Mouse (Mus musculus): ENCODE measurements around the gene Ms4a5. TPM values are rescaled to one million over a fixed set of nuclear protein-coding genes. Genes with fewer than 3 reads are reported as not detected.
"Not testable (repeated sequence)": the region's sequence is repeated elsewhere in the genome, so short reads cannot be mapped to it uniquely, and the experiment has no call there.

Gene Ms4a5
- total and polyA plus RNA-seq, 2 experiments from 2014 or later: not detected

DNA sequence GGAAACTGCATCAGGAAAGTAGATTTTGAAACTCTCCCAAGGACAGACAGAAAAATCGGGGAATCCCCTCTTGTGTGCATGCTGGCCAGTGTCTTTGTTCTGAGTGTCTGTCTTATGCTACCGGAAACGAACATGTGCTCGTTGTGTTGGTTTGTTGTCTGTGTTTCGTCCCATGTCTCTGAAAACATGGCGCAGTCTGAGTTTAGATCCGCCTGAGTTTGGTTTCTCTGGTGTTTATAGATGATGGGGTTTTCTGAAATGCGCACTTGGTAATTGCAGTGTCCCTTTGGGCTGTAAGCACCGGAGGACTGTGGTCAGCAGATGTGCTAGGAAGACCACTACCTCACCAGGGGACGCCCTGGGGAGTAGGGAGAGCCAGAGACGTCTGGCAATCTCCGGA lies 9.3 kb upstream of the Ms4a5 start:
- Histone ChIP-seq H3K4me2 (ENCODE audit: low read depth) (peak overlapping the region; percentile 50), H3K4me1 (ENCODE audit: insufficient read depth) (no peaks in the 10 kb centered on the region), H3K27me3 (ENCODE audit: insufficient read depth, low read length) (no peaks in the 10 kb centered on the region), H3K9me3 (ENCODE audit: low read length) (no peaks in the 10 kb centered on the region), H3K27ac (ENCODE audit: low read depth, low read length) (no peak overlapping the region), H3K9ac (peak overlapping the region; percentile 33), H3K4me3 (ENCODE audit: low read depth, low read length) (peak overlapping the region; percentile 32), H3K36me3 (ENCODE audit: insufficient read depth) (no peaks in the 10 kb centered on the region)
- TF ChIP-seq CTCF (IDR thresholded peaks at IDR 0.05; ENCODE audit: low read depth): no peak
- no peak for ATAC-seq
- peak; percentile 35 for DNase-seq
- WGBS: 7% methylated on average over 12 of the region's 12 CpGs

DNA sequence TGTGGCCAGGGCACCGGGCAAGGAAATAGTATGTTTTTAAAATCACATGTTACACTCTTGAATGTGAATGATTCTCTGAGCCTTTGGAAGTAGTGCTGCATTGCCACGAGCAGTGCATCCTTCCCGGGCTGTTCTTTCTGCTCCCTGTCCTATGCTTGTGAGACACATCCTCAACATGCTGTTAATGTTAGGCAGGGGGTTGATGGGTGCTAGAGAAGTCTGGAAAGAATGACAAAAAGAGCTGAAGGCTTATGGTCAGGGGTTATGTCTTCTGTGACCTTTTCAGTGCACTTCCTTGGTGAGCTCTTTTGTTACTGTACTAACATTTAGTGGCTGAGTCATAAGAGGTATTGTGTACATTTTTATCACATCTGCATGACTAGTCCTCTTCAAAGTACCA lies 3.5 kb downstream of the Ms4a5 start:
- no peak overlapping the region for H3K9ac ChIP-seq
- no peaks in the 10 kb centered on the region for H3K9me3 ChIP-seq (ENCODE audit: low read length)
- no peaks in the 10 kb centered on the region for H3K36me3 ChIP-seq (ENCODE audit: insufficient read depth)
- no peaks in the 10 kb centered on the region for H3K4me1 ChIP-seq (ENCODE audit: insufficient read depth)
- H3K4me3 ChIP-seq (ENCODE audit: low read depth, low read length): no peak overlapping the region
- WGBS: 91% methylated on average over 3 of the region's 3 CpGs
- H3K4me2 ChIP-seq (ENCODE audit: low read depth): no peak overlapping the region
- ATAC-seq (no peak), DNase-seq (no peak)
- no peaks in the 10 kb centered on the region for H3K27me3 ChIP-seq (ENCODE audit: insufficient read depth, low read length)
- no peak for TF ChIP-seq CTCF (IDR thresholded peaks at IDR 0.05; ENCODE audit: low read depth)
- H3K27ac ChIP-seq (ENCODE audit: low read depth, low read length): no peak overlapping the region

DNA sequence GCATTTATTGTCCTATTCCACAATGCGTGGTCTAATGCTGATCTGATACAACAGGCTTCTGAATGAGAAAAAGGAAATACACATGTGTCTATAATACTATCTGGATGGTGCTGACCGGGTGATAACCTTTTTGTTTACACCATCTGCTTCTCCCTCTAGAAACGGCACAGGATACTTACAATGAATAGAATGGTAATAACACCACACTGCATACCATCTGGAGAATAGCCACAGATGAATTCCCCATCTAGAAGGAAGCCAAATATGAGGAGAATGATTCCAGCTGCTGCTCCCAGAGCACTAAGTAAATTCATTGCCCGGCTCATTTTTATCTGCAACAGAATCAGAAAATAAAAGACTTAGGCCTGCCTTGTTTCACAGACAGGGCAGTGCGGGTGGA lies 7.2 kb downstream of the Ms4a5 start:
- no peaks in the 10 kb centered on the region for H3K4me1 ChIP-seq (ENCODE audit: insufficient read depth)
- DNase-seq: no peak
- H3K36me3 ChIP-seq (ENCODE audit: insufficient read depth): no peaks in the 10 kb centered on the region
- H3K4me3 ChIP-seq (ENCODE audit: low read depth, low read length): no peak overlapping the region
- ATAC-seq: no peak
- no peak overlapping the region for H3K4me2 ChIP-seq (ENCODE audit: low read depth)
- no peaks in the 10 kb centered on the region for H3K27me3 ChIP-seq (ENCODE audit: insufficient read depth, low read length)
- no peak overlapping the region for H3K9ac ChIP-seq
- no peak for TF ChIP-seq CTCF (IDR thresholded peaks at IDR 0.05; ENCODE audit: low read depth)
- H3K27ac ChIP-seq (ENCODE audit: low read depth, low read length): no peak overlapping the region
- no peaks in the 10 kb centered on the region for H3K9me3 ChIP-seq (ENCODE audit: low read length)
- WGBS: 65% methylated on average over 5 of the region's 5 CpGs

DNA sequence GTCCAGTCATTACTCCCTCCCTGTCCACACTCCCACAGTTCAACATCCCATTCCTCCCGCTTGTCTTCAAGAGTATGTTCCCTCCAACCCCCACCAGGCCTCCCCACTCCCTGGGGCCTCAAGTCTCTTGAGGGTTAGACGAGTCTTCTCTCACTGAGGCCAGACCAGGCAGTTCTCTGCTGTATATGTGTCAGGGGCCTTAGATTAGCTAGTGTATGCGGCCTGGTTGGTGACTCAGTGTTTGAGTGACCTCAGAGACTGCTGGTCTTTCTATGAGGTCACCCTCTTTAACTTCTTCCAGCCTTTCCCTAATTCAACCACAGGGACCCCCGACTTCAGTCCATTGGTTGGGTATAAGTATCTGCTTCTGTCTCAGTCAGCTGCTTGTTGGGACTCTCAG lies 16.7 kb downstream of the Ms4a5 start:
- ATAC-seq (no peak), DNase-seq (no peak)
- no peak overlapping the region for H3K27ac ChIP-seq (ENCODE audit: low read depth, low read length)
- no peaks in the 10 kb centered on the region for H3K27me3 ChIP-seq (ENCODE audit: insufficient read depth, low read length)
- H3K4me3 ChIP-seq (ENCODE audit: low read depth, low read length): no peak overlapping the region
- no peaks in the 10 kb centered on the region for H3K36me3 ChIP-seq (ENCODE audit: insufficient read depth)
- no peak overlapping the region for H3K4me2 ChIP-seq (ENCODE audit: low read depth)
- H3K9me3 ChIP-seq (ENCODE audit: low read length): no peaks in the 10 kb centered on the region
- H3K4me1 ChIP-seq (ENCODE audit: insufficient read depth): no peaks in the 10 kb centered on the region
- H3K9ac ChIP-seq: no peak overlapping the region
- no peak for TF ChIP-seq CTCF (IDR thresholded peaks at IDR 0.05; ENCODE audit: low read depth)
- 77% methylated on average over 4 of the region's 4 CpGs for WGBS

DNA sequence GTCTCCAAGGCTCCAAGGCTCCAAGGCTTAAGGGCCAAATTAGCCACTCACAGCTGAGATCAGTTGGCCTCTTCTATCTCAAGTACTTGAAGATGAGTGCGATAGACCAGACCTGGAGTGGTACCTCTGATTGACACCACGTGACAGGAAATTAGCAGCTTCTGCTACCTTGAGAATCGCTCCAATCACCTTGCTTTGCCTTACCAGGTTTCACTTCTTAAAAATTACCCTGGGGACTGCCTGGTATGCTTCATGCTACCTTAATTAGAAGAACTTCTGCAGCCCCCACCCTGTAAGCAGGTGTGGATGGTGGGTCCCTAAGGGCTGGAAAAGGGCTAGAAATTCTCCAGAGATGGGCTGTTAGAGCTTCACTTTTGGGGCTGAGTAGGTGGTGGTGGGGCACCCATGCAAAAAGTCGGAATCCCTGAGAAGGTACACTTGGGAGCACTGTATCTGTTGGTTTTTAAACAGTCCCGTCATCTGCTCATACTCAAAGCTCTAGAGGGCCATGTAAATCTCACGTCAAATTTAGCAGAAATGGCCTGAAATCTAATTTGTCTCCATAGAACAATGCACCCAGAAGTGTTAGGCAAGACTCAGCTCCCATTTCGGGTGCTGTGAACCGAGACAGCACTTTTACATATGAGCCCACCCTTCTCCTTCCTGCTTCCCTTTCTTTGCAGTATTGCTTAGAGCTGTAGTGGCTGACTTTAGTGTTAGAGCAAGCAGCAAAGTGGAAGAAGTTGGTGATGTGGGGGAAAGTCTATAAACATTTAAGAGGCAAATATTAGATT lies 17.4 kb downstream of the Ms4a5 start, which contains the start of gene Ms4a1:
Ms4a1 (minus strand) TSS at position 190 of the 794 bp plus-strand sequence.
- TF ChIP-seq CTCF (IDR thresholded peaks at IDR 0.05; ENCODE audit: low read depth): no peak
- no peak for ATAC-seq
- H3K4me3 ChIP-seq (ENCODE audit: low read depth, low read length): no peak within 1 kb of the TSS
- DNase-seq: no peak
- H3K9me3 ChIP-seq (ENCODE audit: low read length): no peaks in the 10 kb centered on the region
- 89% methylated on average over 8 of the region's 8 CpGs for WGBS
- H3K27me3 ChIP-seq (ENCODE audit: insufficient read depth, low read length): no peaks in the 10 kb centered on the region
- no peak within 1 kb of the TSS for H3K9ac ChIP-seq
- no peak within 1 kb of the TSS for H3K4me2 ChIP-seq (ENCODE audit: low read depth)
- H3K4me1 ChIP-seq (ENCODE audit: insufficient read depth): no peaks in the 10 kb centered on the region
- H3K36me3 ChIP-seq (ENCODE audit: insufficient read depth): no peaks in the 10 kb centered on the region
- H3K27ac ChIP-seq (ENCODE audit: low read depth, low read length): no peak within 1 kb of the TSS

DNA sequence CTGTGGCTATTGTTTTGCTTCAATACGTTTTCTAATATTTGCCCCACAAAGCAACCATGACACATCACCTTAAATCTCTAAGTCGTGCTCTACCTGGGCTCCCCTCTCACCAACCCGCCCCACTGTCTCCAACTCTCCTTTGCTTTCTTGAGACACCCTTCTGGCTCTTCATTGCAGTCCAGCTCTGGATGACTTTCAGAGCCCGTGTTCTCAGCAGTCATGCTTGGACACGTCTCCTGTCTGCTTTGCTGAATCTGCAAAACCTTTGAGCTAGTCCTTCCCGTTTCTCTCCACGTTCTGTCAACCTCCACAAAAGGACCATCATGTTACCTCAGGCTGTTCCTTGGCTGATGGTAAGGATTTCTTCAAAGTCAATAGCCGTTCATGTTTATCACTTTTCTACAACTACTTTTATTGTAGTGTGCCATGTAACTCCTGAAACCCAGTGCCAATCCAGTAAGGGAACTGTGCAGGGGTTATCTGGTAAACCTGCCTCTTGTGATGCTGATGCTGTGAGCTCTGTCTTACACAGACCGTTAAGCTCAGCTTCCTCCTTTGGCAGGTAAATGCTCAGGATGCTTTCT lies 19.0 kb downstream of the Ms4a5 start:
- Histone ChIP-seq H3K4me3 (ENCODE audit: low read depth, low read length) (no peak overlapping the region), H3K4me2 (ENCODE audit: low read depth) (no peak overlapping the region), H3K4me1 (ENCODE audit: insufficient read depth) (no peaks in the 10 kb centered on the region), H3K27ac (ENCODE audit: low read depth, low read length) (no peak overlapping the region), H3K9me3 (ENCODE audit: low read length) (no peaks in the 10 kb centered on the region), H3K9ac (no peak overlapping the region), H3K27me3 (ENCODE audit: insufficient read depth, low read length) (no peaks in the 10 kb centered on the region), H3K36me3 (ENCODE audit: insufficient read depth) (no peaks in the 10 kb centered on the region)
- 85% methylated on average over 9 of the region's 9 CpGs for WGBS
- TF ChIP-seq CTCF (IDR thresholded peaks at IDR 0.05; ENCODE audit: low read depth): no peak
- ATAC-seq (no peak), DNase-seq (no peak)

DNA sequence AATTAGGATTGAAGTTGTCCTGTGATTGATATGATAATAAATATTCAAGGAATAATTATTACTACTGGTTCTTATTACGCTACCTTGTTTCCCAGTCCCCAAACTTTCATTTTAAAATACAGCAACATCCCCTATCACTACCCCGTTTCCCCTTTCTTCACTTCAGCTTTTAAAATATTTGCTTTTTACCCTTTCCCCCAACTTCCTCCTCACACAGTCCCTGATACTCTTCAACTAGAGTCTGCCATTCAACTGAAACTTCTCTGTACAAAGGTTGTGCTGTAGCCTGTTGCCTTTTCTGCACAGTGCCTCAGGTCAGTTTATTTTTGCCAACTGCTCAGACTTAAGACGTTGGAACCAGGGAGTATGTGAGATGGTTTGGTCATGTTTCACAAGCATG lies 20.1 kb downstream of the Ms4a5 start:
- Histone ChIP-seq H3K9me3 (ENCODE audit: low read length) (no peaks in the 10 kb centered on the region), H3K4me2 (ENCODE audit: low read depth) (no peak overlapping the region), H3K4me1 (ENCODE audit: insufficient read depth) (no peaks in the 10 kb centered on the region), H3K4me3 (ENCODE audit: low read depth, low read length) (no peak overlapping the region), H3K9ac (no peak overlapping the region), H3K27me3 (ENCODE audit: insufficient read depth, low read length) (no peaks in the 10 kb centered on the region), H3K27ac (ENCODE audit: low read depth, low read length) (no peak overlapping the region), H3K36me3 (ENCODE audit: insufficient read depth) (no peaks in the 10 kb centered on the region)
- ATAC-seq: no peak
- DNase-seq: no peak
- 91% methylated on average over 3 of the region's 3 CpGs for WGBS
- no peak for TF ChIP-seq CTCF (IDR thresholded peaks at IDR 0.05; ENCODE audit: low read depth)

DNA sequence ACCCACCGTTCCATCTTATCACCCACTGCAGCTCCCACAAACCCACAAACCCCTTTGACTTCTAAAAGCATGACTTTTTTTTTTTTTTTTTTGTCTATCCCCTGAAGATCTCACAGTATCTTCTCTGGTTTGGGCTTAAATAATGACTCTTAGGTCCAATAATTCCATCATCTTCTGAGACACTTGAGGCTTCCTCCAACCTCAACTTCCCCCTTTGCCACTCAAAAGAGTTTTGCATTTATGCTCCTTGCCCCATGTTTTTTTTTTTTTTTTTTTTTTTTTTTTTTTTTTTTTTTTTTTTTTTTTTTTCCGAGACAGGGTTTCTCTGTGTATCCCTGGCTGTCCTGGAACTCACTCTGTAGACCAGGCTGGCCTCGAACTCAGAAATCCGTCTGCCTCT lies 20.7 kb downstream of the Ms4a5 start:
- not testable (repeated sequence) for H3K9ac ChIP-seq; H3K27ac ChIP-seq (ENCODE audit: low read depth, low read length); H3K4me3 ChIP-seq (ENCODE audit: low read depth, low read length); H3K4me1 ChIP-seq (ENCODE audit: insufficient read depth); ATAC-seq; H3K9me3 ChIP-seq (ENCODE audit: low read length); H3K36me3 ChIP-seq (ENCODE audit: insufficient read depth); DNase-seq; H3K4me2 ChIP-seq (ENCODE audit: low read depth); H3K27me3 ChIP-seq (ENCODE audit: insufficient read depth, low read length)
- 77% methylated on average over 4 of the region's 4 CpGs for WGBS
